Mouse (Mus musculus) kidney, postnatal 4 days (tissue): ENCODE data around the gene Slc38a11.

Experiments used
- DNase-seq, 2 experiments: peaks; one replicate each; pipeline ENCODE4 v3.0.0; 2021; ENCODE audit warnings: mixed read lengths in 2 of 2

The Slc38a11 gene

DNA sequence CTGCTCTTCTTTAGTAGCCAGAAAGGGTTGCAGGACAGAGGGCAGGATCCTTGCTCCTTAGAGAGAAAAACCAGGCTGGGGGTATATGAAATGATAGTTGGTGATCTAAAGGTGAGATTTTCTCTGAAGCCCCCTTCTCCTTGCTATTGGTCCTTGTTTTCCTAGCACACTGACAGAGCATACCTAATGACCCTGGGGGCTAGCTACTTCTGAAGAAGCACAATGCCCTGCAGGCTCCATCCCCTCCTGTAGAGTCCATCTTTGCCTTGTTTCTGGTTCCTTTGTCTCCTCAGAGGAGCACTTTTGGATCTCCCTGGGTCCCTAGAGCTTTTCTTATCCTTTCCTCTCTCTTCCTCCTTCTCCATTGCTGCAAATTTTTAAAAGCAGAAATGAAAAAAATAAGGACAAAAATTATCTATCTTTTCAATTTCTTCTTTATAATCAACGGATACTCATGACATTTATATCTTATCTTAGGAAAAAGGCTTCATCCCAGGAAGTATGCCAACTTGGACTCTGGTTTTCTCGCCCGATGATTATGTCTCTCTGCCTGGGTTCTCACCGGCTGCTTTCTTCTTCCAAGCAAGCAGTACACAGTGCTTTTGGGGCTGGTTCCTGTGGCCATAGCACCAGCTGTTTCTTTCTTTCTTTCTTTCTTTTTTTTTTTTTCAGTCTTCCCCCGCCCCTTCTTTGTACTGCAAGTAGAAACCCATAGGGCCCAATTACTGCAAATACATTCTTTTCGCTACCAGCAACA, 41.7 kb downstream of the Slc38a11 start:
- DNase-seq, result no peak

DNA sequence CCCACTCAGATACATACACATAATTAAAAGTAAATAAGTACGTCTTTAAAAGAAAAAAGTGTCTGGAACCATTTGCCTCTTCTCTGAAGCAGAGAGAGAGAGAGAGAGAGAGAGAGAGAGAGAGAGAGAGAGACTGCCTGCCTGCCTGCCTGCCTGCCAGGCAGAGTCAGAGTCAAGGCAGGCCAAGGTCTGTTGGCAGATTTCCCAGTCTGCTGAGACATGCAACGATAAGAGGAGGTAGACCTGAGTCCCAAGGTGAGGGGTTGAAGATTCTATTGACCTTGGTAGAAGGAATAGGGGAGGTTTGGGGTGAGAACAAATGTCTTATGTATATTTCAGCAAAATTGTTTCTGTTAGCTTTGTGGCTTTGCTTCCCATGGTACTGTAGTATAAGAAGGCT, 42.9 kb downstream of the Slc38a11 start:
- peak in 1 of 2 experiments; percentile 20 for DNase-seq

DNA sequence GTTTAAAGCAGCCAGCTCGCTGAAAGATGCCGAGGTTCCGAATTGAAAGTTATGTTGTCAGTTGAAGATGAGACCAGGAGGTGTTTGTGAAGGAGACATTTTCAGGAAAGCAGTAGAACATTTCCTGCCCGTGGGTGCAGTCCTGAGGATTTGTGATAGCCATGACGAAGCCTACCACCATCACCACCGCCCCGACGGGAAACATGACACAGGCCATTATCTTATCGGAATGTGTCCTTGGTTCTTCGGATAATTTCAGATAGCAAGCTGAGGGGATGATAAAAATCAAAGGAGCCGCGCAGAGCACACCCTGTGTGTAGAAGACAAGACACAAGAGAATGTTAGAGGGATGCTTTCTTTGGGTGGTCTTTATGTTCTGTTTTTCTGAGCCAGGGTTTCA, 47.1 kb downstream of the Slc38a11 start:
- DNase-seq, result no peak

DNA sequence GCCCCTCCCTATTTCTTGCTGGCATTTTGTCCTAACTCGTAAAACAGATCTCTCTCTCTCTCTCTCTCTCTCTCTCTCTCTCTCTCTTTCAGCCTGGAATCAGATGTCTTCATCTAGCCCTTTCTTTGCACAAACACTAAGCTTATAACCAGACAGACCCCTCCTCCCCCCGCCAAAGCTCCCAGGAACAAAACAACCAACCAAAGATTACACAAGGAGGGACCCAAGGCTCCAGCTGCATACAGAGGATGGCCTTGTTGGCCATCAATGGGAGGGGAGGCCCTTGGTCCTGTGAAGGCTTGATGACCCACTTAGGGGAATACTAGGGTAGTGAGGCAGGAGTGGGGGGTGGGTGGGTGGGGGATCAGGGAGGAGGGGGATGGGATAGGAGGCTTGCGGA, 52.6 kb downstream of the Slc38a11 start:
- no peak for DNase-seq

DNA sequence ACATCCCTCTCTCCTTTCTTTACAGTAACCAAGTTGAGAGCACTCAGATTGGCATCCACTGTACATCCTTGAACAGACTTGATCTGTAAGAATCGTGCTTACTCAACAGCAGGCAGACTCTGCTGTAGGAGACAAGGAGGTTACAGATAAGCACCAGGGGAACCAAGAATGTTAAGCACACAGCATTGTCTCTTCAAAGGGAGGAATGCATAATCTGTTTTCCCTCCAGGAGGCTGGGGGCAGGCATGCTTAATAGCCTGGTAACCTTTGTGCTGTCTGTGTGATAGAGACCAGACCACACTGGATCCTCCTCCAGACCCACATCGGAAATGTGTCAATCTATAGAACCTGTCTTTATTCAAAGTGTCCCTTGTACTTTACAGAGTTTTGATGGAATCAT, 67.3 kb downstream of the Slc38a11 start:
- DNase-seq, result no peak

DNA sequence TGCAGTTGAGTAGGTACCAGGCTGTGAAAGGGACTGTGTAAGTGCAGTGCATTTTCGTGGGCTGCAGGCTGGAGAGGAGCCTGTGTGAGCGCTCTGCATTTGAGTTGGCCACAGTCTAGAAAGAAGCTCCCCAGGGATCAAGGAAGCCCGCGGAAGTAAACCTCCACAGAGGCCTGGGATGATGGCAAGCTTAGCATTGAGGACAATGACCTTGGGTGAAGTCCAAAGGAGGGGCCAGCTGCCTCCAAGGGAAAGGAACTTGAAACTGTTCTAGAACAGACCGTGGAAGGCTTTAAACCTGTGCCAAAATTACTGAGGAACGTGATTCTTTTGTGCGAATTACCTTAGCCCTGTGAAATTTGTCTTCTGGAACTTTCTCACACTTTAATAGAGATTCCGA, 69.7 kb downstream of the Slc38a11 start:
- DNase-seq, result peak; percentile 32 to 48

DNA sequence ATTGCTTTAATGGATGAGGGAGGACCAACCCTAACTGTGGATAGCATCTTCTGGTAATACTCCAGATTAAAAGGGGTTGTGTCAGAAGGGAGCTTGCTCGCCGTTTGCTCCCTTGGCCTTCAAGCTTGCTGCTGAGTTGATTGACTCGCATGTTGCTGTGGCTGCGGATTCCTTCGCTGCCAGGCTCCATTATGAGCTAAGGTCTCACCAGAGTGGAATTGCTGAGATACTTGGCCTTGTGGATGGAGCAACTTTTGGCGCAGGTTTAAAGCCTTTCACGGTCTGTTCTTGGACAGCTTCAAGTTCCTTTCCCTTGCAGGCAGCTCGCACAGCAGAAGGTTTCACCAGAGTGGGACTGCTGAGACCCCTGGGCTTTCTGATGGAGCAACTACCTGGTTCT, 70.4 kb downstream of the Slc38a11 start:
- DNase-seq, result no peak

DNA sequence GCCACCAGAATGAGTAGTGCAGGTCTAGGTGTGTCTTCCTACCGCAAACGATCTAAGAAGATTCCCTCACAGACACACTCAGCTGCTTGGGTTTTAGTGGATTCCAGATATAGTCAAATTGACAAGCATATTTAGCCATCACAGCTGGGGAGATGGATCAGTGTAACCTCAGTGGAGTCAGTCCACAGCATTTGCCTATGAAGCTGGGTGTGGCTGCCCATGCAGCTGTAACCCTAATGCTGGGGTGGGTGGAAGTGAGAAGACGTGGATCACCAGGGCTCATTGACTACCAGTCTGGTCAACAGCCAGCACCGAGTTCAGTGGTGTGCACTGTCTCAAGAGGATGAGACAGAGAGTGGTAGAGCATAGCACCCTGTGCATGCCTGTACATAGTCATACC, 74.1 kb downstream of the Slc38a11 start:
- no peak for DNase-seq

DNA sequence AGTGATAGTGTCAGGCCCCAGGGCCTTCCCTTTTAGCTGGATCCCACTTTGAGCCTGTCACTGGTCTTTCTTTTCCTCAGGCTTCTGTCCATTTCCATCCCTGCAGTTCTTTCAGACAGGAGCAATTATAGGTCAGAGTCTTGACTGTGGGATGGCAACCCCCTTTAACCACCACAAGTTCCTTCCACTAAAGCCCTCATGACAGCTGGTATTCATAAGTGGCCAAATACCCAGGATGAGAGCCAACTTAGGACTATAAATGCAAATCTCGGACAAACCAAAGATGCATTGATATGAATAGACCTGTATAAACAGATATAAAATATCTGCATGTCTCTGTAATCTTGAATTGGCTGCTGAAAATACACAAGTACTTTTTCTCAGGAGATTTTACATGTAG, 75.1 kb downstream of the Slc38a11 start:
- DNase-seq, result no peak

DNA sequence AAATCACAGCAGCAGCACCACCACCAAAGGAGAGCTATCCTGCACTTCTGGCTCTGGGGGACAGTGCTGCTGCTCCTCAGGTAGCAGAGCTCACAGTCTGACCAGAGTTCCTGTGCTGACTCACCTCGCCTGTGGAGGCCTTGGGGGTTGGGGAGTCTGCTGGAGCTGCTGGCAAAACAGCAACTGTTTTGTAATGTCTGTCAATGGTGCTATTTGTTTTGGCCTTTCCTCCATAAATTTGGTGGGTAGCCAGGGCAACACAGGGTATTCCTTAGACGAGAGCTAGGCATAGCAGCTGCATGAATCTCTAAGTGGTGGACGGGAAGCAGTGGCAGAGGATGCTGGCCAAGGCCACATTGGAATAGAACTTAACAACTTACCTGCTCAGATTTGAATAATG, 78.5 kb downstream of the Slc38a11 start:
- DNase-seq, result no peak

DNA sequence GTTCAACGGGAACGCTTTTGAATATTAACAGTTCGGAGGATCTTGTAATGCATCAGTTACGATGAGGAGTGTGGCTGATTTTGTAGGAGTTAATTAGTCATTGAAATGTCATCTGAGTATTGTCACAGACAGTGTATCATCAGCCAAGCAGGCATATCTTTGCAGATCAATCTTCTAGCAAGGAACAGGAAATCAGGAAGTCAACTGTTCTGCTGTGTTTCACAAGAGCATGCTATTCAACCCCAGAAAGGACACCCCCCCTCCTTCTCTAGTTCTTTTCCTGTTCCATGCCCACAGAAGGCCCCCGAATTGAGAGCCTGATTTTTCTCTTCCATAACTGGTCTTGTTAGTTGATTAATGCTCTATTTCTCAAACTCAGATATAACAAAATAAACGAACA, 80.9 kb downstream of the Slc38a11 start:
- DNase-seq, result no peak

DNA sequence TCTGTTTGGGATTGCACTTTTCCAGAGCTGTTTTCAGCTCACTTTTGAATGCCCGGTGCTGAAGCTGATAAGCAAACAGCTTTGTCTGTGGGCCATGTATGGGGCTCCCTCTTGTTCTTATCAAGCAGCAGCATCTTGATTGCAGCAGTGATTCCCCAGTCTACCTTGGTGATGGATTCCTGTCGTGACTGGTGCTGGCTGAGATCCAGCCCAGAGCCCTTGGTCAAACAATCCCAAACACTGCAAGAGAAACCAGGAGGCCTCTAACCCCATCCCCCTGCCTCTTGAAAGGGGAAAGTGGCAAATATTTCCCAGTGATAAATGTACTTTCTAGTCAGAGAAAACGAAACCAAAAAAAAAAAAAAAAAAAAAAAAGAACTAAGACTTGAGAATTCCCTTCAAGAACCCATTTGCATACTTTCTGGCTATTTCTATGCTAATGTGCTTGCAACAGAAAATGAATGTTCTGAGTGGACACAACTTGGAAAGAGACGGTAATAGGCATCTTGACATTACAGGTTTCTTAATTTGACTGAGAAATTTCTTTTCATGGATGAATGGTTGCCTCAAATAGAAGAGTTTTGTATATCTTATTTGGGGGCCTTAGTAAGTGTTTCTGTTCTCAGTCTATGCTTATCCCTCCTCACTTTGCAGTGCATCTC, 84.7 kb downstream of the Slc38a11 start:
- DNase-seq, result peak in 1 of 2 experiments; percentile 26

DNA sequence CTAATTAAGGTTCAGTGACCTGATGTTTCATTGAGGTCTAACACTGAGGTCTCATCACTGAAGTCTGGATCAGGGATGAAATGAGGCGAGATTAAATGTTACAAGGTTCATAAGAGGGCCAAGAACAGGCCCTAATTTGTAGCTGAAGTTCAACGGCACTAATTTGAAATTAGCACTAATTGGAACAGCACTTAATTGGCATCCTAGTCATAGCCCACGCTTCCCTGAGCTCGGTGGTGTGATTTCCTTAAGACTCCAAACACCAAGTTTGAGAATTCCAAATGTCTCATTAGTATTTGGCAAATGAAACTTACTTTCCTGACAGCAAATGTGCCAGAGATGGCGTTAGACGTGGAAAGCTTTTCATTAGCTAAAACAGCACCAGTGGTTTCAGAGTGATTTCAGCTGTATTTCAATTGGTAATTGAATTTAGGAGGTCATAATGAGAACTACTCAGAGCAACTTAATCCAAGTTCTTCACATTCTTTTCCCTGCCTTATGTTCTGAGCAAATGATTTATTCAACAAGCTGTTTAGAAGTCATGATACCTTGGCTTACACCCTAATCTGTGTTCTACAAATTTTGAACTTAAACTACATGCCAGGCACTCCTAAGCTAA, 88.3 kb downstream of the Slc38a11 start:
- no peak for DNase-seq

DNA sequence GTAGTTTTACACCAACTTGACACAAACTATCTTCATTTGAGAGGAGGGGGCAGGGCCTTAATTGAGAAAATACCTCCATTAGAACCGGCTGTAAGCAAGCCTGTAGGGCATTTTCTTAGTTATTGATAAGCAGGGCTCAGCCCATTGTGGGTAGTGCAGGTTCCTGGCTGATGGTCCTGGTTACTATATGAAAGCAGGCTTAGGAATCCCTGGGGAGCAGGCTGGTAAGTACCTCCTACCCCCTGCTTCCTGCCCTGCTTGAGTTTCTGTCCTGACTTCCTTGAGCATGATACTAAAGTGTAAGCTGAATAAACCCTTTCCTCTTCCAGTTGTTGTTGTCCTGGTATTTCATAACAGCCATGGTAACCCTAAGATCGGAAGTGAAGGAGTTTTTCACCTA, 89.9 kb downstream of the Slc38a11 start:
- DNase-seq, result no peak

DNA sequence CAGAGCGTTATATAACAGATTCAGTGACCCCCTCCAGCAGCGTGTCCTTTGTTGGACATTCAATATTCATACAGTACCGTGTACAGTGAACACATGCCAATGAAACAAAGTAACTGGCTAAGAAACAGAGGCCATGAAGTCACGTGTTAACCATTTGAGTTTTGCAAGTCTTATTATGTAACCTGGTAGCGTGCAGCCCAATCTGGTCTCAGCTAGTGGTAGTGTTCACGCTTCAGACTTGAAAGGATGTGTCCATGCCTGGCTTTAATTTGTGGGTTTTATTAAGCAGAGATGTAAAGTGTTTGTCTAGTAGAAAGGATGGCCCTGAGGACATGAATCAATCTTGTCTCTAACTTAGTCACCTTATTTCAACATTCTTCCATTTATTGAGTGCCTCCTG, 95.1 kb downstream of the Slc38a11 start:
- DNase-seq, result no peak

DNA sequence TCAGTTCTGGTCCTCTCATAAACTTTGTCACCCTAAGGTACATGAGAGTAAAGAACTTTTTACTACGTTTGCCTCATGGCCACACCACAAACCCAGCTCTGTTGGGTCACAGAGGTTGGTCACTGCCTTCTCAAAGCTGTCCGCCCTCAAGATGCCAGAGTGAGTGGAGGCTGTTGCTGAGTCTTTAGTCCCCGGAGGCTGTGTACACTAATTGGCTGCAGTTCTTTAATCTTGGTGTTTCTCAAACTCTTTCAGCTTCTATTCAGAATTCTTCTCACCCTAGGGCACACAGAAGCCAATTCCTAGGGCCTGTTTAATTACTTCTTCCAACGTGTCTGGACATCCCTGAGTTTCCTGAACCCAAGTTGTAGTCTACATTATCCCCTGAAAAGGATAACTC, 96.0 kb downstream of the Slc38a11 start:
- DNase-seq, result no peak

DNA sequence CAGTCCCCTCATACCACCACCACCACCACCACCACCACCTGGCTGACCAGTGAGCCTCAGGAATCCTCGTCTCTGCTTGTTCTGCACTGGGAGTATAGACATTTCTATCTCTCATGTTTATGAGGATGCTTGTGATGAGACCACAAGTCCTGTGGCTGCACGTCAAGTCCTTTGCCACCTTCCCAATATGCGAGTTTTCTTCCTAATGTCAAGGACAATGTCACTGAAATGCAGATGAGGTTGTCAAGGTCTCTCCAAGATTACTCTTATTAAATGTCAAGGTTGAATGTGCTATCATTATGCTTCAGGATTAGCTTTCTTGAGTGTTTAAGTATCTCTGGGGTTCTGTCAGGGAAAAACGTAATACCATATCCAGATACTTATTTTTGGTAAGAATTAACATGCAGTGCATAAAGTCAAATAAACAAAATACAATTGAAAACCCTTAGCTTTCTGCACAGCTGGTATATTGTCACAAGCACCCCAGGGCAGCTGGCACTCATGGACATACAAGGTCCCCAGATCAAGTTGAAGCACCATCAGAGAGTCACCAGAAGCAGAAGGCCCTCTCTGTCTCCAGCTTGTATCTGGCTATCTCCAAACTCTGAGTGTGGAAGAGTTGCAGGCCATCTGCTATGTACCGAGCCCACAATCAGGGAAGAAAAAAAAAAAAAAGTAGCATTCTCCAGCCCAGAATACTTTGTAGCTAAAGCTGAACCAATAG, 97.1 kb downstream of the Slc38a11 start:
- no peak for DNase-seq
